Mouse (Mus musculus): ENCODE measurements around the gene Enox1.

- no peak for TF ChIP-seq CTCF (IDR thresholded peaks at IDR 0.05; ENCODE audit: control insufficient read depth, insufficient read depth, low read length)
- no peak for TF ChIP-seq POLR2A (IDR thresholded peaks at IDR 0.05; ENCODE audit: borderline replicate concordance, control insufficient read depth, low read depth, low read length)
These were observed 266.6 kb downstream of the Enox1 start for GRCm38 (mm10) chr14:77423194-77423593.
